Mouse (Mus musculus) spleen, adult 12 weeks (tissue): ENCODE data around the gene Ehbp1l1.
"Not testable (repeated sequence)": the region's sequence is repeated elsewhere in the genome, so short reads cannot be mapped to it uniquely, and the experiment has no call there.

Source experiments
- DNase-seq: peaks from one replicate; pipeline ENCODE4 v3.0.0; 2022; ENCODE audit warnings: low spot score

Ehbp1l1 gene

DNA sequence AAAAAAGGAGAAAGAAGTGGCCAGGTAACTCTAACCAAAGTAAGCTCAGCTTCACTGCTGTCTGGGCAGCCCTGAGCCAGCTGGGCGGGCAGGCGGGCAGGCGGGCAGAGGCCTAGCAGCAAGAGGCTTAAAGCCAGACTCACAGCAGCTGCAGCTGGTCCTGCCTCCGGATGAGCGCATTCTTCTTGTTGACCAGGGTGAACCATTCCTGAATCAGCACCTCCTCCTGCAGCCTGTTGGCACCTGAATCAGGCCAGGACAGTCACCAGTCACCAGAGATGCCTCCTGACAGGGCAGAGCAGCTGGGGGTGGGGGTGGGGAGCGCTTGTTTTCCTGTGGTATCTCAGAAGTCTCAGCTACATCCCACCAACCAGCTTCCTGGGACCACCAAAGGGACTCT lies 16.0 kb downstream of the Ehbp1l1 start:
- no peak for DNase-seq

DNA sequence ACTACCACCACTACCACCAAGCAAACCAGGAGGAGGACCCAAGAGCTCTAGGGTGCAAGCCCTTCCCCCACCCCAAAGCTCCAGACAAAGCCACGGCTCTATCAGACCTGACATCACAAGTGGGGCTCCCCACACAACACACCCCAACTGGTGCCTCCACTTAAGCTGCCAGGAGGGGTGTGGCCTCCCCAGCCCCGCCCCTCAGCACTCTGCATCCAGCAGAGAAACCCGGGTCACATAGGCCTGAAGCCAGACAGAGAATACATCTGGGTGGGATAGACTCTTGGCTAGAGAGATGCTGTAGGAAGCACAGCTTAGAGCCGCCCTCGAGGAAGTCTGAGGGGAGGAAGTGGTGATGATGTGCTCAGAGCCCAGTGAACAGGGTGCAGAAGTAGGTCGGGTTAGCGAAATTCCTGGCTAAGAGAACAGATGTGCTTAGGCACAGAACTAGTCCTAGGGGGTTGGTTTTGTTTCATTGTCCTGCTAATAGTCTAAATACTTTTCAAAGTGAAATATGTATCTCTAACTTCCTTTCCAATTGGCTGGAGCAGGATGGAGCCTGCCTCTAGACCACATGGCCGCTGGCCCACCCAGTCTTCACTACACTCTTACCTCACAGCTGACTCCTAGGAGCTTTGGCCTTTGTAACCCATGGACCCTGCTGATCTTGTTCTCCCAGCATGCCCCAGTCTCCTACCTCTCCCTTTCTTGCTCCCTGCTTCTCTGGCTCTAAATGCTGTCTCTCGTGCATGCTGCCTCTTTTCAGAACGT lies 21.1 kb downstream of the Ehbp1l1 start:
- peak; percentile 62 for DNase-seq

DNA sequence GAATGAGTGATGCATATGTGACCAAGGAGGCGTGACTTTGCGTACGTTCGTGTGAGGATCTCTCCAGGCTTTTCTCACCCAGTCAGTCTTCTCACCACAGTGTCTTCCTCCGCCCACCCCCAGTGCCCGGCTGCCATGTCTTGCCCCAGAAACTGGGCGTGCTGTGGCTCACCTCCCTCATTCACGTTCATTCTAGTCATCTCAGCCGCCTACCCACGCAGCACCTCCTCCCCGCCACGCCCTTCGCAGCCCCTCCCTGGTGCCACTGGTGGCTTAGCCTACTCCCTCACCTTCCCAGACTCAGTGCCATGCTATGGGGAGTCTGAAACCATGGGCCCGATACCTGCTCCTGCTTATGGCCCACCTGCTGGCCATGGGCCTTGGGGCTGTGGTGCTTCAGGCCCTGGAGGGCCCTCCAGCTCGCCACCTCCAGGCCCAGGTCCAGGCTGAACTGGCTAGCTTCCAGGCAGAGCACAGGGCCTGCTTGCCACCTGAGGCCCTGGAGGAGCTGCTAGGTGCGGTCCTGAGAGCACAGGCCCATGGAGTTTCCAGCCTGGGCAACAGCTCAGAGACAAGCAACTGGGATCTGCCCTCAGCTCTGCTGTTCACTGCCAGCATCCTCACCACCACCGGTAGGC lies 21.8 kb downstream of the Ehbp1l1 start, which contains the start of gene Kcnk7:
Gene Kcnk7, plus strand, starts transcription at position 205 of the 638 bp plus-strand sequence.
- DNase-seq = peak; percentile 59

DNA sequence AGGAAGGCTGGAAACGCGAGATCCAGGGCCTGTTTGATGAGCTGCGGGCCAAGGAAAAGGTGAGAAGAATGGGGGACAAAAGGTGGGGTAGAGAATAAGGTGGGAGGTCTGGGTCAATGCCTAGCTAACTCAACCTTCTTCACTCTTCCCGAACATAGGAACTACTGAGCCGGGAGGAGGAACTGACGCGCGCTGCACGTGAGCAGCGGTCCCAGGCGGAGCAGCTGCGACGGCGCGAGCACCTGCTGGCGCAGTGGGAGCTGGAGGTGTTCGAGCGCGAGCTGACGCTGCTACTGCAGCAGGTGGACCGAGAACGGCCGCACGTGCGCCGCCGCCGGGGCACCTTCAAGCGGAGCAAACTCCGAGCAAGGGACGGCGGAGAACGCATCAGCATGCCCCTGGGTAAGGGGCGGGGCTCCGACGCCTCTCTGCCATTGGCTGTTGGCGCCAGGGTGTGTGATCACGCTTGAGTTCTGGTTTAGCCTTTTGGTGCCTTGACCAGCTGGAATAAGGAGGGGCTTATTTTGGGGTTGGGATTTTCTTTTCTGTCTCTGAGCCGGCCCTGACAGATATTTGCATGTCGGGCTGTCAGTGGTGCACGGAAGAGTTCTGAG lies 30.2 kb downstream of the Ehbp1l1 start:
- no peak for DNase-seq

DNA sequence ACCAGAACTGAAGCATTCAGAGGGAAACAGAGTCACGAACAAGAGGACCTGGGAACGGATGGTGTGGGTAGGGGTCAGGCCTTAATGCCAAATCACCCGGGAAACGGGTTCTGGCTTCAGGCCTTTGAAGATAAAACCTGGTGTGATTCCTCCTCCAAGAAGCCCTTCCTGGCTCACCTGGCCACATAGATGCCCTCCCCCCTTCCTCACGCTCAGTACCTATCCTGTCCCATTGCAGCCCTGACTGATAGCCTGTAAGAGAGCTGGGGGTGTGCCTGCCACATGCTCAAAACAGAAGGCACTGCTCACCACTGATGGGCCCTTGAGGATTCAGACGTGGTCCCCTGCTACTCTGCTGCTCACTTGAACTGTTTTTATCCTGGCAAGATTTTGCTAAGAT lies 32.3 kb downstream of the Ehbp1l1 start:
- DNase-seq = no peak

DNA sequence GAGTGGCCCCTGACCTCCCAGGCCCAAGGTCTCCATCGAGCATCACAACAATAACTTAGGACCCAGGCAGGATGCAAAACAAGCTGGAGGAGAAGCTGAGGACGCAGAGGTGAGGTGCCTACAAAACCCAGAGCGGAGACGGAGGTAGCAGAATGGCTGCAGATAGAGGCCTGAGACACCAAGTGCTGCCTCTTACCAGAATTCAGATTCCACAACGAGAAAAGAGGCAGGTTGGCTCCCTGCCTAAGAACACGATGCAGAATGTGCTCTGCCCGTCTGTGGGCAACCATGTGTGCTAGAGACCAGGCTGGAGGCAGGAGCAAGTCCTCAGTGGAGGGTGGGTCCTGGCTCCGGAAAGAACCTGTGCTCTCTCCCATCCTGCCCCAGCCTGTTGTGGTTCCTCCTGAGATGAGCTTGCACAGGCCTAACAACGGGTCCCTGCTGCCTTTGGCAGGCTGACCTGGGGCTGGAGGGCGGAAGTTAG lies 33.2 kb downstream of the Ehbp1l1 start:
- no peak for DNase-seq

DNA sequence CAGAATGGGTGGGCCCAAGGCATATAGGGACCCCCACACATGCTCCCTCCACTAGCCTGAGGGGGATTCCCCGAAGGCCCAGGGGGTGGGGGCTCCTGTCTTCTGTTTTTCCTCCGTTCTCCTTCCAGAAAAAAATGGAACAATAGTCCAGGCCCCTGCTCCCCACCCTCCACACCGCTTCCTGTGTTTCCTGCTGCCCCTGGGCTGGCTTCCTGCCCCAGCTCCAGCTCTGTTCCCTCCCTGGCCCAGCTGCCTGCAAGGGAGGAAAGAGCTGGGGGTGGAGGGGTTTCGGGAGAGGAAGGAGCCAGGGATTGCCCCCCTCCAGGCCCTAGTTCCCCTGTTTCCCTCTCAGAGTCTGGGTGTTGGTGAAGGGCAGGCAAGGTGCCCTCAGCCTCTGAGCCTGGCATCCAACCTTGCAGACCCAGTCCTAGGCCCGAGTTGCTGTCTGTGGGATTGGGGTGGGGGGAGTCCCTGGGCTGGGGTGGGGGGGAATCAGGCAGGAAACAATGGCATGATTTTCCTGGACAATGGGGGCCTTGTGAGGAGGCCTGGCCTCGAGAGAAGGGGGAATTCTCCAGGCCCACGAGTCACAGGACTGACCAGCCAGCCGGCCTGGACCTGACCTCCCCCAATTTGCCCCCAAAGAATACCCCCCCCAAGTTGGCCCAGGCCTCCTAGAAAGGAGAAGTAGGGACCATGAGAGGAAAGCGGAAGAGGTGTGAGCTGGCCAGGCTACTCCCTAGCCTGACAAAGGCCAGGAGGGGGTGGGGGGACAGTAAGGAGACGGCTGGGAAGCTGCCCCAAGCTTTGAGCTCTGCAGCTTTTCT lies 33.8 kb downstream of the Ehbp1l1 start:
- DNase-seq = no peak

DNA sequence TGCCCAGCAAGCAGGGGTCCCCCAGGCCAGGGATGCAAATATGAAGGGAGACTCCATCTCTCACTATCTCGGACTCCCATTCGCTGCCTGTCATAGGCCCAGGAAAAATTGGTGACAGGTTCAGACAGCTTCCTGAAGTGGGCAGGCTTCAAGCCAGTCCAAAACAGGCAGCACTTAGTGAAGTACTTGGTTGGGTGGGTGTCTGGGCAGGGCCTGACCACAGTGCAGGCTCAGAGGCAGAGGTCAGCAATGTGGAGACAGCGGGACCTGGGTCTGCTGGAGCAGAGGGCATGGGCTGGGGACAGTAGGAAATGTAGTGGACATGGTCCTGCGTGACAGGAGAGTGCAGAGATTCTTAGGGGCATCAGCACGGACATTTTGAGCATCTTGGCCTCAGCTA lies 34.5 kb downstream of the Ehbp1l1 start:
- DNase-seq = no peak

DNA sequence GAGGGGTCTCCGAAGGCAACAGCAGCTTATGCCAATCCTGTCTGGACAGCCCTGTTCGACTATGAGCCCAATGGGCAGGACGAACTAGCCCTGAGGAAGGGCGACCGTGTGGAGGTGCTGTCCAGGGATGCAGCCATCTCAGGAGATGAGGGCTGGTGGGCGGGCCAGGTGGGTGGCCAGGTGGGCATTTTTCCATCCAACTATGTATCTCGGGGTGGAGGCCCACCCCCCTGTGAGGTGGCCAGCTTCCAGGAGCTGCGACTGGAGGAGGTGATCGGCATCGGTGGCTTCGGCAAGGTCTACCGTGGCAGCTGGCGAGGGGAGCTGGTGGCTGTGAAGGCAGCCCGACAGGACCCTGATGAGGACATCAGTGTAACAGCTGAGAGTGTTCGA lies 35.8 kb downstream of the Ehbp1l1 start:
- no peak for DNase-seq

DNA sequence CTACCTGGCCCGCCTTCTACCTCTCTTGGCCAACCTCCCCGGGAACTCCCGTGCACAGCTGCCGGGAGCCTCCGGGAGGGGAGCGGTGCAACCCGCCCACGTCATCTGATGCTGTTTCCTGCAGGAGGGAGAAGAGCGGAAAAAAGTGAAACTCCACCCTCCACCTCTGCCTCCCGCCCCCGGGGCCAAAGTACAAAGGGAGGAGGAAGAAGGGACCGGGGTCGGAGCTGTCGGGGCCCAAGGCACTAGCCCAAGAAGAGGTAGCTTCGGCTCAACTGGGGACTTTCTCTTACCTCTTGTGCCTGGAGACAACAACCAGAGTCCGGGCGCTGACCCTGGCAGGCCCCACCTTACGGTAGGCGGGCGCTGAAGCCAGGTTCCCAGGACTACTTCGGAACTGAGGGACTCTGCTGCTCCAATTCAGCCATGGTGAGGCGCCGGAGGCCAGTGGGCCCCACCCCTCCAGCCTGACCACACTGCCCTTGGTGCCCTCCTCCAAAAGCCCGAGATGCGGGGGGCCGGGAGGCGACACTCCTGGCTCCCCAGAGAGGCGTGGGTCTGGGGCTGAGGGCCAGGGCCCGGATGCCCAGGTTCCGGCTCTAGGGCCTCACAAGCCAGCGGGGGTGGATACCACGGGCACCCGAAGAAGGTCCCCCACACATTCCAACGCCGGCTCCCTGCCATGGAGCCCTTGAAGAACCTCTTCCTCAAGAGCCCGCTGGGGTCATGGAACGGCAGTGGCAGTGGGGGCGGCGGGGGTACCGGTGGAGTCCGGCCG lies 36.4 kb downstream of the Ehbp1l1 start:
- peak; percentile 80 for DNase-seq

DNA sequence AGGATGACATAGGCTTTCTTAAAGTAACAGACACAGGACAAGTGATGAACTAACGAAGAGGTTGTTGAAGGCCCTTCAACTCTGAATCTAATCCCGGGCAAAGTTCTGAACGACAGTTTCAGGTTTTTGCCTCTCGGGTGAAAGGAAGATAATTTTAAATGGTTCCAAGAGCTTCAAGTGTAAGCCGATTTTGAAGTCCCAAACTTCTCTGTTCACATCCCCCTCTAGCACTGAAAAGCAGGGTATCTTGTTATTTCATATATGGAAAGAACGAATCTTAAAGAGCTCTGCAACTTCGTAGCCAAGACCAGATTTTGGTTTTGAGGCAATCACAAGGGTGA lies 37.1 kb downstream of the Ehbp1l1 start:
- no peak for DNase-seq

DNA sequence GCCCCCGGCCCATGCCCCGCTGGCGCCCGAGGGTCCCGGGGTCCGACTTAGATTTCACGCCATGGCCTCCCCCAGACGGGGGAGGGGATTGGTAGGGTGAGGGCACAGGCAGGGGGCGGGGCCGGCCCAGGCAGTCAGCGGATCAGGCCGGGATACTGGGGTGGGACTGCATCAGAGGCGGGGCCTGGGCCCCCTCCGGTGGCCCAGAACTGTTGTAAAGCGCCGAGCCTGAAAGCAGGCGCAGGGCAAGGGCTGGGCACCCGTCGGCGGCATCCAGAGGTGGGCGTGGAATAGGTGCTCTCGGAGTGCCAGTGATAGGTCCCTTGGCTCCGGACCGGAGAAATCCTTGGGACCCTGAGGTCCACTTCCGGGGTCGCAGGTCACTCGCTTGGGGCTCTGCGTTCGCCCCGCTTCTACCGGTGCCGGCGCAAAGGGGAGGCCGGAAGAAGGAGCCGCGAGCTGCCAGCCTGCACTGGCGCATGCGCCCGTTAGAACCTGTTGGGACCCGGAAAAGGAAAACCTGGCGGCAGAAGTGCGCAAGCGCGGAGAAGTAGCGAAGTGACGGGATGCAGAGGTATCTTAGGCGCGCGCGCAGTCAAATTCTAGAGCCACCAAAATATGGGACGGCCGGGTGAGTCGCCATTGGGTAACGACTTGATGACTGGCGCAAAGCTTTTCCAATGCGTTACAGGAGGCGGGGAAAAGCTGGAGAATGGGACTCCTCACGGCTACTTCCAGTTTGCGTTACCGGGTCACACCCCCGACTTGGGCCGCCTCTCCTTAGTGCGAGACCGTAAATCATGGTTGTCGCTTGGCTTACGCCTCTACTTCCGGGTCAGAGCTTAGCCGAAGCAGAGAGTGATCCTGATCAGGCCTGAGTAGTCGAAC lies 37.7 kb downstream of the Ehbp1l1 start, which contains the start of the genes Map3k11 and Pcnx3:
Gene Map3k11, plus strand, starts transcription at position 543 of the 888 bp plus-strand sequence.
Gene Pcnx3, minus strand, starts transcription at position 709 of the 888 bp plus-strand sequence.
- peak; percentile 90 for DNase-seq

DNA sequence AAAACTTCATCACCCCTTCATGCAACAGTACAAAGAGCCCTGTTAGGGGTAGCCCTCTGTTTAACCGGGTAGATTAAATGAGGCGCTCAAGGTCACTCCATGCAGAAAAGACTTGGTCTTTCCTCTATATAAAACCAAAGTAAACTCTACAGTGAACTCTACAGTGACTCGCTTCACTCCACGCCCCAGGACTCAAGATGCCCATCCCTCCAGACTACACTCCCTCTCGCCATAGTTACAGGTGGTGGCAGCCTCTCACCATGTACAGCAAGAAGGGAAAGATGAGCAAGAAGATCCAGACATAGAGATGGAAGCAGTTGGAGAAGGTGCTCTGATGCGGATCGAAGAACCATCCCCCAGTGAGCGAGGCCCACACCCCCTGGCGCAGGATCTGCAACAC lies 38.4 kb downstream of the Ehbp1l1 start:
- DNase-seq = no peak

DNA sequence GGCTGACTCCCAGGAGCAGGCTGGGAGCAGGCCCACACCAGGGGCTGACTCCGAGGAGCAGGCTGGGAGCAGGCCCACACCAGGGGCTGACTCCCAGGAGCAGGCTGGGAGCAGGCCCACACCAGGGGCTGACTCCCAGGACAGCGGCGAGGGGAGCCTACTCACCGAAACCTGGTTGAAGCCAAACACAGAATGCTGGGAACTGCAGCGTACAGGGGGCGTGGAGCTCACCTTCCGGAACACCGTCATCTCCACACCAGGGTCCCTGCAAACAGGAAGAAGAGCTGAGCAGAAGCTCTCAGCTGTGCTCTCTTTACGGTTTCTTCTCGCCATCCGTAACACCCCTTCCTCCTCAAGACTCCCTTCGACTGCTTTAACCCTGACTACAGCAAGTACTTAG lies 39.2 kb downstream of the Ehbp1l1 start:
- DNase-seq = not testable (repeated sequence)

DNA sequence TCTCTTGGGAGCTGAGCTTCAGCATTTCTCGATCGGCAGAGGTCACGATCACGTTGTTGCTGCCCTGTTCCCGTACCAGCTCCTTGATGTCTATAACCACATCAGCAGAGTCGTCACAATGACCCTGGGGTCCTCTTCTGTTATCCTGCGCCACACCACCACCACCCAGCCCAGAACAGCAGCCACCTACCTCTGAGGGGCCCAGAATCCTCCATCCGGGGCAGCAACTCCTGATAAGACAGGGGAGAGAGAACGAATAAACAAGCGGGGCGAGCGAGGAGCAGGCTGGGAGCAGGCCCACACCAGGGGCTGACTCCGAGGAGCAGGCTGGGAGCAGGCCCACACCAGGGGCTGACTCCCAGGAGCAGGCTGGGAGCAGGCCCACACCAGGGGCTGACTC lies 39.7 kb downstream of the Ehbp1l1 start:
- DNase-seq = no peak

DNA sequence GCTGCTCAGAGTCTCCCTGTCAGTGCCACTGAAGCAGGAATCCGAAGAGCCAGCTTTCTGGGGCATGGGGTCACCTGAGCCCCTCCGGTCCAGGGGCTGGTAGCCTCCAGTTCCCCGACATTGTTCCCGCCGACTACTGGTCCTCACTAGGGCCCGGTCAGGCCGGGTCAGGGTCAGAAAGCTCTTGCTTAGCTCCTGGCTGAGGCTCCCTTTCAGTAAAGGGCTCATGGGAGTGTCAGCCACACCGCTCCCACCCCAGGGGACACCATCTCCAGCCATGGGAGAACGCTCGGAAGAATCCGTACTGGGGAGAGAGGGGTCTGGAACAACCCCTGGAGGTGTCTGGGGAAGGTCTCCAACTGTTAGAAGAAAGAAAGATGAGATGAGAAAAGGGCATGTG lies 40.3 kb downstream of the Ehbp1l1 start:
- no peak for DNase-seq

DNA sequence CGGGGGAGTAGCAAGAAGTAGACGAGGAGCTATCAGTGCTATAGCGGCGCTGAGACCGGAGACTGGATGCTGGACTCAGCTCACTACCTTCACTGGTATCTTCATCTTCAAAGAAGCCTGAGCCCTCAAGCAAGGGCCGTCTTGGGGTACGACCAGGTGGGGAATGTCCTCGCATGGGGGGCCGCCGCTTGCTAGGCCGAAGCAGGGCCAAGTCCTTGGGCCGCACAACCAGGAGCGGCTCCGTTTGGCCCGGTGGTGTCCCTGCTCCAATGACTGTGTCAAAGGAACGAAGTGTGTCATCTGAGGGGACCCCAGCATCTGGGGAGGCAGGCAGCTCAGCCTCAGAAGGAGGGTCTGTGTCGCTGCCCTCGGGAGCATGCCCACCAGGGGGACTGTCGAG lies 40.7 kb downstream of the Ehbp1l1 start:
- DNase-seq = no peak

DNA sequence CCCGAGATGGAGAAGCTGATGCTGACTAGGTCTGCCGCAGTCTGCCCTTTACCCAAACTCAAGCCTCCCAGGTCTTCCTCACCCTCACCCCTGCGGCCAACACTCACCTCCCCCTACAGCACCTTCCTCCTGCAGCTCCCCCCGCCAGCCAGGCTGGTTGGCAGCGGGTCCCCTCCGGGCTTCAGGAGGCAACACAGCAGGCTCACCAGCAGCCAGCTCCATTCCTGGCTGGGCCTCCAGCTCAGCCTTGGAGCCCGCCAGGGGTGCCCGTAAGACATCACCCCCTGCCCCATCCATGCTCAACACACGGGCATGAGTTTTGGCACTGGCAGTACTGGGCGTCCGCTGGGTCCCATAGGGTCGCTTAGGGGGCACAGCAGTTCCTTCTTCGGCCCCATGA lies 41.1 kb downstream of the Ehbp1l1 start:
- DNase-seq = no peak

DNA sequence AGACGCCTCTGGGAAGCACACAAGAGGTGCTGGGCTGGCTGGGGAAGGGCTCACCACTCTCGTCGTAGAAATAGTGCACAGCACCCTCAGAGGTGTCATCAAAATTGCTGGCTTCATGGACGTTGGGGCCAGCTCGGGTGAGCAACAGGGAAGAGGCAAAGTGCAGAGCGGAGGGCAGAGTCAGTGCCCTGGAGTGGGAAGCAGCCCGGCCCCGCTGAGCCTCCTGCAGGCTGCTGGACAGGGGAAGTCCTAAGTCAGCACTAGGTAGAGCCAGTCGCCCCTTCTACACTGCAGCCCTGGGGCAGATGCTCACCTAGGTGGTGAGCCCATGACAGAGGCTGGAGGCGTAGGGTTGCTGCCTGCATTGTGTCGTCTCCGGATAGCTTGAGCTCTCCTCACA lies 41.9 kb downstream of the Ehbp1l1 start:
- DNase-seq = no peak

DNA sequence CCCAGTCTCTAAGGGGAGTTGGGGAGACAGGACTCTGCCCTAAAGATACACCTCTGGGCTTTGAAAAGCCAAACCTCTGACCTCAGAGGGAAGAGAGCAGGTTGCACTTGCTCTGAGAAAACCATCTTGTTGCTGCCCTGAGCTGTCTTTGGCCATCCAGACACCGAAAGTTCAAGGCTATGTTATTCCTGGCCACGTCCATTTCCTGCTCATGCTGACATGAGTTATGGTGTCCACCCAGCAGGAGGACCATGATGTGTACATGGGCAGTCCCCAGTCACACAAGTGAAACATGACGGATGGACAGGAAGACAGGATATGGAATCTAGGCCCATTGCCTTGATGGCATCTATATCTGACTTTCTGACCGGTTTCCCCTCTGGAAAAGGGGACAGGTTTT lies 45.7 kb downstream of the Ehbp1l1 start:
- DNase-seq = no peak
